8 mouse cellular contexts compared by ENCODE assay signal in the genomic region with DNA sequence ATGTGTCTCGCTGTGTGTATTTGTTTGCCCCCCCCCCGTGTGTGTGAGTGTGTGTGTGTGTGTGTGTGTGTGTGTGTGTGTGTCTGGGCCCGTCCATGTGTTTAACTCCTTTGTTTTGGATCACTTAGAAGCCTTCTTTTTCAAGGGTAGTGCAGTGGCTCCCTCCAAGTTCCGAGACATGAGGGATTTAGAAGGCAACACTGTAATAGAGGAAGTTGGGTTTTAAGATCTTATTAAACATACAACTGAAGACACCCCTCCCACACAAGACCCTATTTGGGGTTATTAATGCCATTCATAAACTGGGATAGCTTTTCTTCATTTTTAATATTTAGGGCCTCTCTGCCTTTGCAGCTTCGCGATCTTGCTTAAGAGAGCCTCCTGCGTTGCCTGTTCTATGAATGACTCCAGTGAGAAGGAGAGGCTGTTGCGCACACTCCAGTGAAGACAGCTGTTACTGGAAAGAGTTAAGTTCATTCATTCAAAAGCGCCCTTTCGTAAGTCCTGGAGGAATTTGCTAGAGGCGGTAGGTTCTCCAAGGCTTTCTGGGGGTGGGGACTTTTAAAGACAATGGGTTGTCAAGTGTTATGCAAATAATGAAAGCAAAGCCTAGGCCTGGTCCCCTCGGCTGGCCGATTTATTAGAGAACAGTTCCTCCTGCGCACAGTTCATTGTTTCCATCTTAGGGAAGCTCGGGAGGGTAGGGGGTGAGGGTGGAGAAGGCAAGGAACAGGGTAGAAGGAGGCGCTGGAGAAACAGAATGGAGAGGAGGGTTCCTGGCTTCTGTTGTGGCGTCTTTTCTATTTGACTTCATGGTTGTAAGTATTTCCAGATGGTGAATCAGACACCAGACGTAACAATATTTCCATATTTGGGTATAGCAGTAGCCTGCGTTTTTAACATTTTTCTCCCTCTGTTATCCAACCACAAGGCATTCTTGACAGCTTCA. TPM values are rescaled to one million over a fixed set of nuclear protein-coding genes. Genes with fewer than 3 reads are reported as not detected.
A peak's percentile ranks its signal among the peaks of the same experiment; 100 is the strongest.
DNase-seq lines count a peak whose midpoint lies in the region; ATAC-seq and TF ChIP-seq lines count a peak whose summit lies in the region.

No protein-coding gene starts in this region.

- in situ Hi-C loops in ES-E14 (cut with MboI; ENCODE audit: low sequenced_read_pairs in 2 of 2, unreplicated experiment in 2 of 2): no loop called here

- peaks cover 10% of the 10 kb centered on the region; the same call in 1 of the 2 replicates for H3K36me3 ChIP-seq in ES-E14 (ENCODE audit: control insufficient read depth, insufficient read depth, low read length, poor library complexity, severe bottlenecking)
- peaks cover 8% of the 10 kb centered on the region; the same call in 1 of the 2 replicates for H3K36me3 ChIP-seq in heart, embryonic 11.5 days (ENCODE audit: control insufficient read depth, insufficient read depth, low read length)
- H3K36me3 ChIP-seq in midbrain, embryonic 15.5 days (replicated peaks): no peaks in the 10 kb centered on the region

- no peaks in the 10 kb centered on the region for H3K9me3 ChIP-seq in ES-E14 (ENCODE audit: control insufficient read depth, insufficient read depth, low read depth, low read length)
- H3K9me3 ChIP-seq in heart, embryonic 11.5 days (replicated peaks; ENCODE audit: control insufficient read depth, low read length): no peaks in the 10 kb centered on the region
- no peaks in the 10 kb centered on the region for H3K9me3 ChIP-seq in midbrain, embryonic 15.5 days

- peak overlapping the region; percentile 20 to 82 for H3K4me3 ChIP-seq in ES-E14 (ENCODE audit: insufficient read depth in 1 of 2, low read depth in 1 of 2, low read length in 2 of 2, poor library complexity in 1 of 2, severe bottlenecking in 1 of 2)
- H3K4me3 ChIP-seq in brown adipose tissue, adult 24 weeks (ENCODE audit: insufficient read depth, low read depth, low read length): peak overlapping the region; percentile 89
- H3K4me3 ChIP-seq in heart, embryonic 11.5 days (ENCODE audit: low read depth, low read length): peak overlapping the region; percentile 89
- no peak overlapping the region for H3K4me3 ChIP-seq in midbrain, embryonic 15.5 days

- H3K4me1 ChIP-seq in ES-E14 (ENCODE audit: control insufficient read depth in 2 of 2, insufficient read depth in 2 of 2, low read length in 2 of 2, poor library complexity in 1 of 2): peaks cover 6 to 12% of the 10 kb centered on the region in 2 experiments; a peak in 3 of 4 replicates
- peaks cover 11% of the 10 kb centered on the region for H3K4me1 ChIP-seq in brown adipose tissue, adult 24 weeks (ENCODE audit: control insufficient read depth, insufficient read depth, insufficient read length, low read length)
- H3K4me1 ChIP-seq in heart, embryonic 11.5 days (ENCODE audit: control insufficient read depth, insufficient read depth, low read length): peaks cover 36% of the 10 kb centered on the region
- peaks cover 48% of the 10 kb centered on the region for H3K4me1 ChIP-seq in midbrain, embryonic 15.5 days

- peak overlapping the region; percentile 80 for H3K4me2 ChIP-seq in heart, embryonic 11.5 days
- H3K4me2 ChIP-seq in midbrain, embryonic 15.5 days: peak overlapping the region; percentile 90

- DNase-seq in ES-E14 (ENCODE audit: low read depth, low spot score): peak; percentile 93
- DNase-seq in kidney, postnatal 4 days: peak; percentile 40 to 63
- DNase-seq in layer of hippocampus, adult 9-11 months: no peak
- no peak for DNase-seq in cerebellum, adult 11-12 months

- 3% methylated on average over 19 of the region's 19 CpGs for WGBS in heart, embryonic 11.5 days (ENCODE audit: insufficient replicate concordance)
- WGBS in midbrain, embryonic 15.5 days: 6% methylated on average over 19 of the region's 19 CpGs

- no peak for ATAC-seq in heart, embryonic 11.5 days (replicated peaks; ENCODE audit: insufficient number of reproducible peaks, low FRiP score, low TSS enrichment)
- no peak for ATAC-seq in midbrain, embryonic 15.5 days (replicated peaks)
- no peak for ATAC-seq in erythroblast, adult 5-6 weeks (replicated peaks; ENCODE audit: low FRiP score, poor library complexity, severe bottlenecking)

- H3K9ac ChIP-seq in ES-E14 (ENCODE audit: insufficient read depth, low read depth, low read length, poor library complexity, severe bottlenecking): no peak overlapping the region
- peak overlapping the region; percentile 97 for H3K9ac ChIP-seq in heart, embryonic 11.5 days (ENCODE audit: low read depth, low read length)
- H3K9ac ChIP-seq in midbrain, embryonic 15.5 days: no peak overlapping the region

- H3K27ac ChIP-seq in ES-E14 (ENCODE audit: insufficient read depth, low read depth, low read length, poor library complexity, severe bottlenecking): no peak overlapping the region
- peak overlapping the region; percentile 83 for H3K27ac ChIP-seq in brown adipose tissue, adult 24 weeks (replicated peaks; ENCODE audit: low read depth, low read length)
- peak overlapping the region; percentile 95 for H3K27ac ChIP-seq in heart, embryonic 11.5 days (ENCODE audit: low read depth, low read length)
- H3K27ac ChIP-seq in midbrain, embryonic 15.5 days: no peak overlapping the region

- H3K27me3 ChIP-seq in heart, embryonic 11.5 days (ENCODE audit: control insufficient read depth, insufficient read depth, low read length): no peaks in the 10 kb centered on the region
- peaks cover 28% of the 10 kb centered on the region for H3K27me3 ChIP-seq in midbrain, embryonic 15.5 days (replicated peaks)

TF ChIP-seq in ES-E14, 5 proteins besides CTCF, POLR2A, EP300 and RAD21:
- peak; percentile 26; the same call in 1 of the 2 replicates for TF ChIP-seq CHD2 (IDR thresholded peaks at IDR 0.05; ENCODE audit: low read depth, low read length)
- TF ChIP-seq HCFC1 (IDR thresholded peaks at IDR 0.05; ENCODE audit: borderline replicate concordance, insufficient read depth, low read length): no peak

RNA-seq across cellular contexts. Expression of a gene that starts 1.5 kb away (rescaled TPM):
- total RNA-seq in ES-E14 (2012; rRNA removed): 117 and 191 TPM in 2 replicates
- 24.6 and 51.6 TPM in 2 replicates for polyA plus RNA-seq in brown adipose tissue, adult 24 weeks (2012; ENCODE audit: insufficient read depth, insufficient read length, missing spikeins)
- 55.6 and 61.9 TPM in 2 replicates for polyA plus RNA-seq in heart, embryonic 11.5 days (2014; fragmentation: Nextera tagmentation; extraction: Ambion mirVana)
- polyA plus RNA-seq in midbrain, embryonic 15.5 days (2015; fragmentation: Nextera tagmentation; extraction: Ambion mirVana): 8.3 and 9.1 TPM in 2 replicates
- total RNA-seq in erythroblast, adult 5-6 weeks (2015; ENCODE audit: low replicate concordance): not detected in 2 replicates
- not detected in 2 replicates for total RNA-seq in erythroblast, adult 5-6 weeks (2017; ENCODE audit: low replicate concordance)

Comparison
In these comparisons a context has a peak if more than half of its experiments do, and no peak if none do; other contexts are left out.
1. DNase-seq: peak in ES-E14 (single experiment) and kidney, postnatal 4 days (2 of 2); none in layer of hippocampus, adult 9-11 months (single experiment) and cerebellum, adult 11-12 months (single experiment).
2. H3K27ac ChIP-seq: peak in brown adipose tissue, adult 24 weeks (single experiment) and heart, embryonic 11.5 days (single experiment); none in ES-E14 (single experiment) and midbrain, embryonic 15.5 days (single experiment).